Mouse (Mus musculus) neutrophil, adult 5-6 weeks (primary cell): ENCODE data around the gene Ubl4b. TPM values are rescaled to one million over a fixed set of nuclear protein-coding genes. Genes with fewer than 3 reads are reported as not detected.

Source experiments
- ATAC-seq: fragments of 151-379, 151-347 bp; 2 replicates; pipeline ENCODE4 v1.8.0; 2017; ENCODE audit warnings: mild to moderate bottlenecking, moderate TSS enrichment; ENCODE audit not compliant: insufficient number of reproducible peaks, poor library complexity, low FRiP score, severe bottlenecking; ENCODE audit errors: extremely low read depth
- total RNA-seq: library from RNA; stranded (forward); fragments of 200-1000 nt; gene quantifications from 2 replicates; pipeline ENCODE4 v1.2.3, GENCODE M21; 2017

Gene Ubl4b
- total RNA-seq, 1 experiment from 2014 or later: not detected

DNA sequence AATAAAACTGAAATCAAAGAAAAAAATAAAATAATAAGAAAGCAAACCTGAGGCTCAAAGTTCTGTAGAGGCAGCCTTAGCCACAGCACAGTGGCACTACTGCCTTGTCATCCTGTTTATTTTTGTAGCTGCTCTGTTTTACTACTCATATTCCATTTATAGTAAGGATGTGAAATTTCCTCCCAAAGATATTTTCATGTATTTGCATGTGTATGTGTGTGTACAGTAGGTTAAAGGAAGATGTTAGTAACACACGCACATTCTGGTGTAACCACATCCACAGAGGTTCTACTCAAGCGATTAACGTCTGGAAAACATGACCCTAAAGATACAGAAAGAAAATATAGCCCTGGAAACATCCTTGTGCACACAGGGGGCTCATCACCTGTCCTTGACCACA is 21.9 kb upstream of the Ubl4b start:
- ATAC-seq: no peak

DNA sequence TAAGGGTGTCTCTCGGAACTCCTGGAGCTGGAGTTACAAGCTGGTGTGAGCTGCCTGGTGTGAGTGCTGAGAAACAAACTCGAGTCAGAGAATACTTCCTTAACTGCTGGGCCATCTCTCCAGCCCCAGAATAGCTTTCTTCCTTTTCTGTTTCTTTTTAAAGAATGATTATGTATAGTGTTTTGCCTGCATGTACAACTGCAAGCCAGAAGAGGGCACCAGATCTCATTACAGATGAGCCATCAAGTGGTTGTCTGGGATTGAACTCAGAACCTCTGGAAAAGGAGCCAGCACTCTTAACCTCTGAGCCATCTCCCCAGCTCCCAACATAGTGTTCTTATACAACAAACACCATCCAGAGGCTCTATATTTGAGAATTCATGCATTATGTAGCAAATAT is 16.3 kb upstream of the Ubl4b start:
- no peak for ATAC-seq

DNA sequence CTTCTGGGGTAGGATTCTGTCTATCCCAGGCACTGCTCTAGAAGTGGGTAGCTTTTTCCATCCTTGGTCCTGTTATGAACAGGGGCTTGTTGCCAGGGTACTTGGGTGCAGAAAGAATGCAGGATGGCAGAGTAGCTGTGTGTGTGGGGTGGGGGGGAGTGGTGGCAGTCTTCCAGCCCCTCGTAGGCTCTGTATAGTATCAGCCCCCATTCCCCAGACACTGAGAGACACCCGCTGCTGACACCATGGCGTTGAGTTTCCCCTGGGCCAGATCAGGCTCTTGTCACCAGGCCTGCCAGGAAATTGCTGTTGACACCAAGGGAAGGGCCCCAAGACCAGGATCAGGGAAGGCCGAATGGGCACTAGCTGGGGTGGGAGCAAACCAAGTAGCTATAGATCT is 13.8 kb upstream of the Ubl4b start:
- no peak for ATAC-seq

DNA sequence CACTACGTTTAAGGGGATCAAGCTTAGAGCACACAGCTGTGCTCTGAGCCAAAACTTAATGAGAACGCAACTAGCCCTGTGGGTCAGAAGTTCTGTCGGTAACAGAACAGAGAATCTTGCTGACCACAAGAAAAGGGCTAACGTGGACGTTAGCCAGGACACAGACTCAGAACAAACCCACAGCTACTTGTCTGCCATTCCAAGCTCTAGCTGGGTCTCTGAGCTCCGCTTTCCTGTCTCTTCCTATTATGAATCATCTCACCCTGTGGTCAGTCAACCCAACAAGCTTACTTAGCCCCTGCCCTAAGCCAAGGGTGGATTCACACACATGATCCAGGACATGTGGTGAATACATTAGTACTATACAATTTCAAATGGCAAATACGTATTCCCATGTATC is 12.9 kb upstream of the Ubl4b start:
- ATAC-seq: no peak

DNA sequence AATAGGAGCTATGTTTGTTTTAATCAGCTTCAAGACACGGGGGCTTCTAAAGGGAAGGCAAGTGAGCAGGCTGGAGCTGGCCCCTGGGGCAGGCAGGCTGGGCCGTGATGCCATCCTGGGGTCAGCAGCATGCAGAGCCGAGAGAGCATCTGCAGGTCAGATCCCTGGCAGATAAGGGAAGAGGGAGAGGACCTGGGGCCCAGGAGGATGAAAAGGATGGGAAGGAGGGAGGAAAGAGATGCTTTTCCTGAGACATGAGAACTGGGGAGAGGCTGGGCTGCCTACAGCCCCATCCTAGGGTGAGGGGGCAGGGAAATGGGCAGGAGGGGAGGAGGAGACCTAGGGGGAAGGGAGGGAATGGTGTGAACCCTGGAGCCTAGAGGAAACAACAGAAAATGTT is 10.5 kb upstream of the Ubl4b start:
- ATAC-seq: no peak

DNA sequence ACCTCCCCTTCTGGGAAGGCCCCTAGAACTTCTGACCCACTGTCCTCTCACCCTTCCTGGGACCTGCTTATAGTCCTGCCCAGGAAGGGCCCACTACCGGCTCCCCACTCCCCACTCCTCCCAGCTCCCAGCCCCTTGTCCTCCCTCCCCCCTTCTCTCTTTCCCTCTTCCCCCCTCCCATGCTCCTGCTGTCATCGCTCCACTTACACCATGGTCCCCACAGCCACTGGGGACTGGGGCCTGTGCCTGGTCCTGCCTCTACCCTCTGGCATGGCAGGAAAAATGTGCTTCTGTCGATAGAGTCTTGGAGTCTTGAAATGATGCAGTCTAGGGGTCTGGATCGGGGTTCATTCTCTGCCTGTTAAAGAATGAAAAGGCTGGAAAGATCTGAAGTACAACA is 9.0 kb upstream of the Ubl4b start:
- no peak for ATAC-seq

DNA sequence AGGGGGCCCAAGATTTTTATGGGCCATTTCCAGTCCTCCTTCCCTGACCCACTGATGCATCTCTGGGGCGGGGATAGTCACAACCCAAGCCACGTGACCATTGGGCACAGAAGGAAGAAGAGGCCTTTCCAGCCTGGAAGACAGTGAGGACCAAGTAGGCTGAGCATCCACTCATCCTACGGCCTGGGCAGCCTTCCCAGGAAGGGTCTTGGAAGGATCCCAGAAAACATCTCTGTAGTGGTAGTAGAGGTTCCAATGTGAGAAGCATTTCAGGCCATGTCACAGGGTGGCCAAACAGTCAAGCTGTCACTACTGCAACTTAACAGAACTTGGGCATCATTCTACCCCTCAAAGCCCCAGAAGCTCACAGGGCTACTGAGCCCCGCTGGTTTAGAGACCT is 7.7 kb upstream of the Ubl4b start:
- no peak for ATAC-seq

DNA sequence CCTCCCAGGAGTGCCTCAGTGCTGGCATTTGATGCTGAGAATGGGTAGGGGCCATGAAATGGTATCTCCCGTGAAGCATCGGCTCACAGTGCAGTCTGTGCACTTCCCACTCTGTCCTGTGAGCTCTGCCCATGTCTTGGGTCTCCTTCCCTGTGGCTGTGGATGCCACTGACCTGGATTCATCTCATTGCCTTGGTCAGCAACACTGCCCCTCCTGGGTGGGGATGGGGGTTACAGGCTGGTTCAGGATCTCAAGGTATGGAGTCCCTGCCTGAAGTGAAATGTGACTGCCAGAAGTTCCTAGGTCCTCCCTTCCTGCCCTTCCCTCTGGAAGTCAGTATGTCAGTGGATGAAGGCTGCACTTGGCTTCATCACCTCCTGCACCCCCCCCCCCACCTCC is 7.2 kb upstream of the Ubl4b start:
- ATAC-seq: no peak

DNA sequence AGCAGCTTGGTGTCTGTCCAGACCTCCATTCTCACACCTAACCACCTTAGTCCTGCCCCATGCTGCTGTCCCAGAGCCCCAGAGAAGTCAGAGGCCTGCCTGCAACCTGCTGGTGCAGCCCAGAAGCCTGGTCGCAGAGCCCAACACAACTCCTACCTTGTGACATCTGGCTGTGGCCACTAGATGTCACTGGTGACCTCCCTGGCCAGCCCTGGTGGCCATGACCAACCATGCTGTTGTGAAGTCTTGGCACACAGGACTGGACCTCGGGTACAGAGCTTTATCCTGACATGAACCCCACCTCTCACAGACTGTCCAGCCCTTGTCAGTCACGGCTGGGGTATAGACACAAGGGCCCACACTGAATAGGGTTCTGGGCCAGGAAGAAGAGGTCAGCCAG is 4.3 kb upstream of the Ubl4b start:
- ATAC-seq: no peak

DNA sequence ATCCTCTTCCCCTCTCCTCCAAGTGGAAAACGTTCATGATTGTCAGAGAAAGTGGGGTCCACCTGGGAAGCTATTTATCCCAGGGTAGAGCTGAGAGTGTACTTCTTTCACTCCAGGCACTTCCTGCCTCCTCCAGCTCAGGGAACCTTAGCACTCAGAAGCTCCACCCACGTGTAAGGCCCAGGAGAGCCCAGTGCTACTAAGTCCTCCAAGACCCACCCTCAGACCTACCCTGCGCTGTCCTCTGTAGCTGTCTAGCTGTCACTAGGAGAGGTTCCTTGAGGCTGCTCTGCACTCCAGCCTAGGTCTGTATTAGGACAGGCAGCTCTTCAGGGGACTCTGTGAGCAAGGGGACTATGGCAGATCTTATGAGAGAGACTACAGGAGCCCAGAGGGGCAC is 3.9 kb upstream of the Ubl4b start:
- no peak for ATAC-seq

DNA sequence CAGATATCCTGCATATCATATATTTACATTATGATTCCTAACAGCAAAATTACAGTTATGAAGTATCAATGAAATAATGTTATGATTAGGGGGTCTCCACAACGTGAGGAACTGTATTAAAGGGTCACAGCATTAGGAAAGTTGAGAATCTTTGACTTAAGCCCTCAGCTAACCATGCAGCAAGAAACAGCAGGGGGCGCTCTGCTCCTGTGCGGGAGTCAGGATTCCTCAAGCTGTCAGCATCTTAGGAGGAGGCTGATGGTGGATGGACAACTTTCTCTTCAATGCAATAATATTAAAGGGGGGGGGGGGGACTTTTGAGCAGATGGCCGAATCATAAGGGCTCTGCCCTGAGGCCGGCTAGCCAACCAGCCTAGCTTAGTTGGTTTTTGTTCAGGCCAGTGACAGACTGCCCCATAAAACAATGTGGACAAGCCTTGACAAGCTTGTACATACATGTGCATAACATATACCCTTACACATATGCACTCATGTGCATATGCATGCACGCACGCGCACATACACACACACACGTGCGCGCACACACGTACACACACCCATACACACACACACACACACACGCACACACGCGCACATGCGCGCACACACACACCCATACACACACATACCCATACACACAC is 4.3 kb downstream of the Ubl4b start:
- no peak for ATAC-seq

DNA sequence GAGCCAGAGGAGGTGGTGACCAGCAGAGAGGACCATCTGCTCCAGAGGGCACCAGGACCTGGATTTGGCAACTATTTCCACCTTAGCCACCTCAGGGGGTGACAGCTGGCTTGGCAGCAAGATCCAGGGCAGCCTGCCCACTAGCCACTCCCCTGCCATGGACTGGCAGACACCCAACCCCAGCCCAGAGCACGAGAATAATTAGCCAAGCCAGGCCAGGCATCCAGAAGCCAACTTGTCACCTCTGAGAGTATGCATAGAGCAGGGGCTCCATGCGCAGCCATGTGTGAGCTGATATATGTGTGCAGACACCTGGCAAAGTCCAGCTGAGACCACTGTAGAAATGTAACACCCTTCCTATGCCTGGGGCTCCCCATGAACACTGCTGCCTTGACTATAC is 7.9 kb downstream of the Ubl4b start:
- no peak for ATAC-seq

DNA sequence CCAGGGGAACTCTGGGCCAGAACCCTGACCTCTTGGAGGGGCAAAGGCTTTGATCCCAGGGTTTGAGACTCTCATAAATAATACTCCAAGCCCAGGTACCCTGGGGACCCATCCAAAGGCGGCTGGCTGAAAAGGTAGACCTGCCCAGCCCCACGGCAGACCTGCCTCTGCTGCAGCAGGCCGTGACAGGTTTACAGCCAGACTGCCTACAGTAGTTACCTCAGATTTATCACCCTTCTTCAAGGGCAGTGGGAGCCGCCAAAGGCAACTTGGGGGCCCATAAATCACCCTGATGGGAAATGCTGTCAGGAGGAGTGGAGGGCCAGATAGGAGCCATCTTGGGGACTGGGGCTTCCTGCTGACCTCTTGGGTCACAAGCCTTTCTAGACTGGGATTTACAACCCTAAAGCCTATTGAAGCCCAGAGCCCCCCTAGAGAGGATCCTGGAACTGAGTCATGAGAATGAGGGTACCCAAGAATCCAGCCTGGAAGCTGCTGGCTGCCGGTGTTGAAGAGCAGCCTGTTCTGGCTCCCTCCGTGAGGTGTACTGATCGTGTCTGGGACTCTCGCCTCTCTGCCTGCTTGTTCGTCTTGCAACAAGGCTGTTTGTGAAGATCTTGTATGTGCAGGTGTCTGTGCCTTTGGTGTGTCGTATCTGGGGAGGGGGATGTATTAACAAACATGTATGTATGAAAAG is 9.0 kb downstream of the Ubl4b start:
- no peak for ATAC-seq

DNA sequence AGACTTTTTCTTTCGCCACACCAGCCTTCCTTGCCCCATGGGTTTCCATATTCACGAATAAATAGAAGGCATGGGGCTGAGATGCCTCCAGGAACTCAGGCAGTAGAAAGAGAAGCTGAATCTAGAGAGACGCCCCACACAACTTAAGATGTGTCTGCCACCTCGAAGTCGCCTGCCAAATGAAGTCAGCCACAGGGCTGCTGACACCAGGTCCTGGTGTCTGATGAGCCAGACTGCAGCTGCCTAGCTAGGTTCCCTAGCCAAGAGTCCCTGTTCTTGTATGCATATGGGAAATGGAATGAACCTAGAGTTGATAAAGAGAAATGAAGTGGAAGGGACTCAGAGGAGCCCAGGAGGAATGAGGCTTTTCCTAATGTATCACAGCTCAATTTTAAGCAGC is 9.6 kb downstream of the Ubl4b start:
- ATAC-seq: no peak

DNA sequence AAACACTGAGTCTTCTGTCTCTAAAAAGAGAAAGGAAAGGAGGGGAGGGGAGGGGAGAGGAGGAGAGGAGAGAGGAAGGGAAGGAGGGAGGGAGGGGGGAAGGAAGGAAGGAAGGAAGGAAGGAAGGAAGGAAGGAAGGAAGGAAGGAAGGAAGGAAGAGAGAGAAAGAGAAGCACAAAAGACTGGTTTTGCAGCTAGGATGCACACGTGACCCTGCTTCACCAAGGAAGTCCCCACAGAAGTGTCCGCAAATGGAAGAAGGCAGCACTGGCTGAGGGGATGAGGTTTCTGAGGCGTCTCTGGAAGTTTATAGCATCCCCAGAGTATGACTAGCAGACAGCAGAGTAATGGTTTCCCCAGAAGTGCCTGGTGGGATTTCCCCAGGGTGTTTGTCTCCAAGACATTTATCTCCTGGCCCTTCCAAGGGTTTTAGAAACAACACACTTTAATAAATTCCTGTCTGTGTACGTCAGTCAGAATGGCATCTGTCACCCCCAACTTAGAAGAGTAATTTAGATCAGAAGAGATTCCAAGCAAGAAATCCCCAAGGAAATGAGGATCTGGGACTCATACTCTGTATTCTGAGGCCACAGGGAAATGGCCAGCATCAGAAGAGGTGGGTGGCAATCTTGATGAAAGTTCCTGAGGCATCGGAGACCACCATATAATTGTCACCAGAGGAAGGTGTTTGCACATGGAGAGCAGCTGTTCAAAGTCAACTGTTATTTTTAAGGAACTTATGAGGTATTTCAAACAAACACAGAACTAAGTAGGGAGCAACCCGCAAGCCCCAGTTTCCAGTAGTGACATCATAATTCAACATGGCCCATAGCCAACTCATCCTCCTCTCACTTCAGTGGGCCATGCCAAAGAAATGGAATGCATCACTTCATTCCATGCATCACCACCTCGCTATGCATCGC is 11.5 kb downstream of the Ubl4b start:
- ATAC-seq: no peak

DNA sequence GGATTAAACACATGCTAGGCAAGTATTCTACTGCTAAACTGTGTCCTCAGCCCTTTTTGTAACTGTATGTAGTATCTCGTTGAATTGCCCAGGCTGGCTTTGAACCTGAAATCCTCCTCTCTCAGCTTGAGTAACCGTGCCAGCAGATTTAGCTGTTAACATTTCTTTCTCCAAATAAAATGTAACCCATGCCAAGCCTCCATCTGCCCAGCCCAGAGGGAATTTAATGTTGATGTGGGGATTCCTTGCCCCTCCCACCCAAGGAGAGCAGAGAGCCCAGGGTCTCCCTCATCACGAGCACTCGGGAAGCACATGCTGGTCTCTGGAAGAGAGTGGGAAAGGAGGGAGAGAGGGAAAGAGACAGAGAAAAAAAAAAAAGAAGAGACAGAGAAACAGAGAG is 12.3 kb downstream of the Ubl4b start:
- ATAC-seq: no peak

DNA sequence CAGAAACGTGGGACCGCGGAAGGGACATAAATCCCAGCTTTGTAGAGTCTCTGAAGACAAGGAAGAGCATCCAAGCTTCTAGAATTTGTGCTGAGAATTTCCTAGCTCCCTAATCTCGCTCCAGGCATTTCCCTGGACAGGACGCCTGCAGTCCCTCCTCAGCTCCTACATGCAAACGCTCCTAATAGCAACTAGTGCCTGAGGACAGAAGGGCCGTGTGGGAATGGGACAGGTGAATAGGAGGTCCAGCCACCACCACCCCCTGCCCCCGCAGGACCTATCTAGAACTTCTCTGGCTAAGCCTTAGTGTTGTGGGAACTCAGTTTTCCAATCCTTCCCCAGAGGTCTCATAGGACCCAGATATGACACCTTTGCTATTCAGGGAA is 17.4 kb downstream of the Ubl4b start:
- no peak for ATAC-seq

DNA sequence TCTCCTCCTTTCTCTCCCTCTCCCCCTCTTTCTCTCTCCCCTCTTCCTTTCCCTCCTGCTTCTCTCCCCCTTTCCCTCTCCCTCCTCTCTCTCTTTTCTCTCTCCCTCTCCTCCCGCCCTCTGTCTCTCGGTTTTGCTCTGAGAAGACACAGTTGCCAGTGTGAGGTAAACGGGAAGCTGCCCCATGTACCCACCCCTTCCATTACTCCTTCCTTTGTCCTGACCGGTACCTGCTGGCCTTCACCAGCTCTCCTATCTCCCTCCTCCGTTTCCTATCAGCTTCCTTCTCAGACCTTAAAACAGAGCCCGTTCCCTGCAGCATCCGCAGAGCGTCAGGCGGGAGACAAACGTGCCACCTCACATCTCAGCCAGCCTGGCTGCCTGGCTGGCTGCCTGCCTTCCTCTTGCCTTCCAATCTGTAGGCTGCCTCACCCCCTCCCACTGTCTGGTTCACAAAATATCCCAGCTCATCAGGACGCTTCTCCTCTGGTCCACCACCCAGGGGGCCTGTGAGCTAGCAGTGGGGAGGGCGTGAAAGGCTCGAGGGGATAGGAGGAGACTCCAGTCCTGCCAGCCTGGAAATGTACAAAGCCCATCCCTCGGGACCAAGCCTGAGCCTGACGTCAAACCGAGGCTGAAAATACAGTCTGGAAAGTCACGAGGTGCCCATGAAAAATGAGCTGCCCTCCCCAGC is 17.9 kb downstream of the Ubl4b start:
- ATAC-seq: 0 out of 2 replicates have a peak, but pooled peaks have one; percentile 14

DNA sequence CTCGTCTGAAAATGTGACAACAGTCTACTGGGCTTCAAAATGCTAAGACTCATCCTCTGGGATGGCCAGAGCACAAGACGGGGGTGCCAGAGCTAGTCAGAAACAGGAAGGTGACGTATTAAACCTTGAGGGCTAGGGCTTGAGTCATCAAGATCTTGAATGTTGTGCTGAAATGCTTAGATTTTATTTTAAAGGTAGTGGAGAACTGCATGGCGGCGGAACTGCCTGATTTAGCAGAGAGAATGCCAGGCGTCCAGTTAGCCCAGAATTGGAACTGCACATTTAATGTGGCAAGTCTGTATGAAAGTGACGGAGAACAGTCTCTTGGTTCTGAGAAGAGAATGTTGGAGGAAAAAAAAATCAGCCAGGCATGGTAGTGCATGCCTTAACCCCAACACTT is 19.9 kb downstream of the Ubl4b start:
- no peak for ATAC-seq
